In genomic region chr1:150372895-150373294, GRCm38 (mm10) we compare ENCODE assay signal across 13 mouse cellular contexts. TPM values are rescaled to one million over a fixed set of nuclear protein-coding genes. Genes with fewer than 3 reads are reported as not detected.
DNase-seq lines count a peak whose midpoint lies in the region; ATAC-seq and TF ChIP-seq lines count a peak whose summit lies in the region.
"Had no signal": no experiment of that assay in that cellular context is flagged by ENCODE, and none has a peak within 500 bp of the region (broad histone marks: within the 10 kb centered on the region; RNA-seq: fewer than 3 reads in every experiment).

No protein-coding gene starts in this region.

- no peak overlapping the region for H3K27ac ChIP-seq in kidney, postnatal 0 days

- DNase-seq in kidney, postnatal 0 days (ENCODE audit: low spot score): peak; percentile 39
- DNase-seq in kidney, adult 8-10 months: no peak
- DNase-seq in 416B (ENCODE audit: low read depth): peak; percentile 67
- DNase-seq in induced T-regulatory cell, adult 2 months (ENCODE audit: low read depth): peak; percentile 43
- DNase-seq in ovary, postnatal 14 days (ENCODE audit: low spot score): no peak
- DNase-seq: heart, postnatal 36 days; kidney, postnatal 25 days had no signal

- H3K4me1 ChIP-seq in kidney, postnatal 0 days (replicated peaks; ENCODE audit: insufficient read depth, low read length): no peaks in the 10 kb centered on the region
- H3K4me1 ChIP-seq in E14TG2a.4 (replicated peaks; ENCODE audit: low read depth, low read length): 0 out of 2 replicates have a peak, but pooled peaks cover 4% of the 10 kb centered on the region

- no peak overlapping the region for H3K4me2 ChIP-seq in kidney, postnatal 0 days (ENCODE audit: low read length)

- WGBS in kidney, postnatal 0 days: 90% methylated on average over 3 of the region's 3 CpGs

- H3K36me3 ChIP-seq in kidney, postnatal 0 days (ENCODE audit: insufficient read depth, low read length): 0 out of 2 replicates have a peak, but pooled peaks cover 3% of the 10 kb centered on the region
- H3K36me3 ChIP-seq in E14TG2a.4 (ENCODE audit: insufficient read depth, low read length): 0 out of 2 replicates have a peak, but pooled peaks cover 14% of the 10 kb centered on the region

- no peak for ATAC-seq in kidney, postnatal 0 days (replicated peaks; ENCODE audit: low FRiP score, low read depth)
- no peak for ATAC-seq in erythroid progenitor cell, adult 5-6 weeks (replicated peaks; ENCODE audit: low FRiP score, poor library complexity, severe bottlenecking)

- H3K27me3 ChIP-seq in kidney, postnatal 0 days (ENCODE audit: insufficient read depth, low read length): no peaks in the 10 kb centered on the region
- H3K27me3 ChIP-seq in E14TG2a.4 (ENCODE audit: insufficient read depth, low read length): no peaks in the 10 kb centered on the region

- H3K9me3 ChIP-seq in kidney, postnatal 0 days (replicated peaks; ENCODE audit: low read length): no peaks in the 10 kb centered on the region
- H3K9me3 ChIP-seq in E14TG2a.4 (ENCODE audit: low read length): no peaks in the 10 kb centered on the region

- no peak overlapping the region for H3K4me3 ChIP-seq in kidney, postnatal 0 days (replicated peaks; ENCODE audit: low read depth, low read length)
- no peak overlapping the region for H3K4me3 ChIP-seq in E14TG2a.4 (replicated peaks; ENCODE audit: low read length)

- H3K9ac ChIP-seq in kidney, postnatal 0 days (ENCODE audit: low read depth, low read length): no peak overlapping the region

- peak; percentile 59 for TF ChIP-seq CTCF in kidney, postnatal 0 days (IDR thresholded peaks at IDR 0.05; ENCODE audit: low read depth)
- TF ChIP-seq CTCF in E14TG2a.4 (conservative IDR thresholded peaks at IDR 0.05; ENCODE audit: low read length): peak; percentile 85

RNA-seq across cellular contexts. Expression of gene Tpr, which starts 19.7 kb away (rescaled TPM):
- 138 and 141 TPM in 2 replicates for polyA plus RNA-seq in kidney, postnatal 0 days (2015; fragmentation: Nextera tagmentation; extraction: Ambion mirVana)
- total RNA-seq in erythroid progenitor cell, adult 5-6 weeks (2015; ENCODE audit: low replicate concordance): 247 and 267 TPM in 2 replicates
- 283 and 286 TPM in 2 replicates for total RNA-seq in erythroid progenitor cell, adult 5-6 weeks (2017; ENCODE audit: low replicate concordance)

RNA-seq across cellular contexts. Expression of gene Odr4, which starts 20.0 kb away (rescaled TPM):
- polyA plus RNA-seq in kidney, postnatal 0 days (2015; fragmentation: Nextera tagmentation; extraction: Ambion mirVana): 43.8 and 44.0 TPM in 2 replicates
- 25.2 and 29.3 TPM in 2 replicates for total RNA-seq in erythroid progenitor cell, adult 5-6 weeks (2015; ENCODE audit: low replicate concordance)
- 11.8 and 18.5 TPM in 2 replicates for total RNA-seq in erythroid progenitor cell, adult 5-6 weeks (2017; ENCODE audit: low replicate concordance)

RNA-seq across cellular contexts. Expression of gene Pdc, which starts 53.7 kb away (rescaled TPM):
- polyA plus RNA-seq in kidney, postnatal 0 days (2015; fragmentation: Nextera tagmentation; extraction: Ambion mirVana): not detected in 2 replicates
- total RNA-seq in erythroid progenitor cell, adult 5-6 weeks (2015; ENCODE audit: low replicate concordance): not detected in 2 replicates
- not detected in 2 replicates for total RNA-seq in erythroid progenitor cell, adult 5-6 weeks (2017; ENCODE audit: low replicate concordance)
- total RNA-seq: gastrocnemius, adult 18-20 months; heart, postnatal 36 days had no signal
- polyA plus RNA-seq: embryonic facial prominence, embryonic 14.5 days; limb, embryonic 11.5 days; urinary bladder, adult 2 months had no signal

Comparison
In these comparisons a context has a peak if more than half of its experiments do, and no peak if none do; other contexts are left out.
1. DNase-seq: peak in kidney, postnatal 0 days (single experiment), 416B (single experiment) and induced T-regulatory cell, adult 2 months (single experiment); none in kidney, adult 8-10 months (0 of 2) and ovary, postnatal 14 days (single experiment).